Mouse (Mus musculus): ENCODE results near the gene Sgca.

DNA sequence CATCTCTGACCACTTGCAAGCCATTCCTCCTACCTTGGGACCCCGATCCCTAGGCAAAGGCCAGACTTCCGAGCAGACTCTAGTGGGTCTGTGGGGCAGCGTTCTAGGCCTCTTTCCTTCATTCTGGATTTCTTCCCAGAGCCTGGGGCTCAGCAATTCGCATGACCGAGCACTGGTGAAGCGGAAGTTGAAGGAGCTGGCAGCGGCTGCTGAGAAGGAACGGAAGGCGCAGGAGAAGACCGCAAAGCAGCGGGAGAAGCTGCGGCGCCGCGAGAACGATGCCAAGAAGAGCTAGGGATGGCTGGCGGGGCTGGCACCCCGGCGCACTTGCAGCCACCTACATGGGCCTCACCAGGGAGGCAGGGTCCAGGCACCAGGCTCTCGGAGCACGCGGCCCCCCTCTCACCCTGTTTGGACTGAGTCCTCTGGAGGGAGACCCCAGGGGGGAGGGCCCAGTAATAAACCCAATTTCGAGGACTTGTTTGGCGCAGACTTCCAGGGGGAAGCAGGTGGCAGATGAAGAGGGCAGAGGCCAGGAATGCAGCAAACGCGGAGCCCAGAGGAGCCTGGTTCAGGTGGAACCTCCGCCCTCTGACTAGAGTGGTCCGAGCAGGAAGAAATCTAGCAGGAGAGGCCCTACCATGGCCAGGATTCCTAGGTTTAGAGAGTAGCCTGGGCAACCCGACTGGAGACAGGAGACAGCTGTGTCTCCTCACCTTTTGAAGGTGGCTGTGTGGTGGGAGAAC is 48.5 kb upstream of the Sgca start:
- no peak for TF ChIP-seq CTCF (IDR thresholded peaks at IDR 0.05; ENCODE audit: borderline replicate concordance, extremely low read depth, insufficient read depth, insufficient read length)
- TF ChIP-seq POLR2A (IDR thresholded peaks at IDR 0.05; ENCODE audit: borderline replicate concordance, extremely low read depth, insufficient read depth, insufficient read length, poor library complexity, severe bottlenecking) = no peak

Data from brain, embryonic 14.5 days (tissue).